Mouse (Mus musculus): ENCODE measurements around the gene Ap1b1. TPM values are rescaled to one million over a fixed set of nuclear protein-coding genes. Genes with fewer than 3 reads are reported as not detected.
A peak's percentile ranks its signal among the peaks of the same experiment; 100 is the strongest.

Gene Ap1b1
- polyA plus RNA-seq, 1 experiment from 2014 or later = 77.1 TPM

DNA sequence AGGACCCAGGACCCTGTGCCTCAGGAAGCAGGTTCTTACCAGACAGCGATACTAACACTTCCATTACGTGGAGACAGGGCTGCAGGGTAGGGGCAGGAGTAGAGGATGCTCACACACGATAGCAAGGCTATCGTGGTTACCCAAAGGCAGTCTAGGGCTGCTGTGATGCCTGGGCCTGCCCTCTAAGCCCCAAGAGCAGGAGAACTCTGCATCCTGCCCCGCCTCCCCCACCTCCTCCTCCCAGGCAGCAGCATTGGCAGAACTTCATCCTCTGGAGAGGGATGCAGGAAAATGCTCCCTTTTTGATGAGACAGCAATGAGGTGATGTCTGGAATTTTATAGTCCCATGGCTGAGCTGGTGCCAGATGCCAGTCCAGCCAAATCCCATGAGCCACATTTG lies 19.7 kb upstream of the Ap1b1 start:
- DNase-seq (peak; percentile 48), ATAC-seq (ENCODE audit: low read depth) (peak; percentile 92)
- Histone ChIP-seq H3K4me2 (peak overlapping the region; percentile 48), H3K9me3 (replicated peaks) (no peaks in the 10 kb centered on the region), H3K27me3 (no peaks in the 10 kb centered on the region), H3K36me3 (no peaks in the 10 kb centered on the region), H3K4me3 (replicated peaks) (no peak overlapping the region), H3K9ac (no peak overlapping the region; the same call in 1 of the 2 replicates), H3K4me1 (replicated peaks) (peaks cover 44% of the 10 kb centered on the region), H3K27ac (peak overlapping the region; percentile 77)
- 8% methylated on average over 5 of the region's 5 CpGs for WGBS (ENCODE audit: insufficient replicate concordance)

DNA sequence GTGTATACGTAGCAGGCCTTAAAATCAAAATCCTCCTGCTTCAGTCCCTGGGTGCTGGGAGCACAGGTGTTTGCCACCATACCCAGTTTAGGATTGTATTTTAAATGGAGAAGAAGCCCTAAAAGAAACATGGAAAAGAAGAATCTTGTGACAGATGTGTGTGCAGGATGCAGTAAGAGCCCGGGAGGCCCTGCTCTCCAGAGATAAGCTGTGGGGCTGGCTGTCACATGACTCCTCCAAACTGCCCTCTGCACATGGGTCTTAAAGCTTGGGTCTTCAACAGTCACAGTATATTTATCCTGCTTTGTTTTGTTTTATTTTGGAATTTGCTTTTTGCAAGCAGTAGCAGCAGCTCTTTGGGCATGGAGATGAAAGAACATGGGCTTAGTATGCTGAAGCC lies 19.1 kb upstream of the Ap1b1 start:
- no peaks in the 10 kb centered on the region for H3K27me3 ChIP-seq
- peak overlapping the region; percentile 77 for H3K27ac ChIP-seq
- H3K9ac ChIP-seq = peak overlapping the region; percentile 31
- ATAC-seq (ENCODE audit: low read depth) (peak; percentile 76), DNase-seq (peak; percentile 64)
- peak overlapping the region; percentile 48 for H3K4me2 ChIP-seq
- H3K36me3 ChIP-seq = no peaks in the 10 kb centered on the region
- H3K4me3 ChIP-seq (replicated peaks) = no peak overlapping the region
- 20% methylated on average over 2 of the region's 2 CpGs for WGBS (ENCODE audit: insufficient replicate concordance)
- H3K9me3 ChIP-seq (replicated peaks) = no peaks in the 10 kb centered on the region
- peaks cover 44% of the 10 kb centered on the region for H3K4me1 ChIP-seq (replicated peaks)

DNA sequence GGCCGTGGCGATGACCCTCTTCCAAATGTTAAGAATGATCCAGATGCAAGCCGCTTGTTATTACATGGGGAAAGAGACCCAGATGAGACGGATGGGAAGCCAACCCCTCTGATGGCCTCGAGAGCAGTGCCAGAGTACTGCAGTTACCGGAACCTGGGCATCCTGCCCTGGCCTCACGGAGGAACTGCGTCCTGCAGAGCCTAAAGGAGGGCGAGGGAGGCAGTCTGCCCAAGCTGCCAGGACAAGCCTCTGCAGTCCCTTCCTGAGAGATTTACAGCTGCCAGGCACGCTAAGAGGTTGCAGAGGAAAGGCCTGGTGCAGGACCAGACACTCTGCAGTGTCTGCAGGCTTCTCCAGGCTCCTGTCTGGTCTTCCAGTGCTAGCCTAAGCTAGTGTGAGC lies 18.2 kb upstream of the Ap1b1 start:
- DNase-seq = no peak
- Histone ChIP-seq H3K9ac (no peak overlapping the region), H3K4me2 (no peak overlapping the region), H3K27ac (no peak overlapping the region; the same call in 1 of the 2 replicates), H3K4me3 (replicated peaks) (no peak overlapping the region), H3K4me1 (replicated peaks) (peaks cover 45% of the 10 kb centered on the region), H3K9me3 (replicated peaks) (no peaks in the 10 kb centered on the region), H3K36me3 (no peaks in the 10 kb centered on the region), H3K27me3 (no peaks in the 10 kb centered on the region)
- no peak for ATAC-seq (ENCODE audit: low read depth)
- 57% methylated on average over 10 of the region's 10 CpGs for WGBS (ENCODE audit: insufficient replicate concordance)

DNA sequence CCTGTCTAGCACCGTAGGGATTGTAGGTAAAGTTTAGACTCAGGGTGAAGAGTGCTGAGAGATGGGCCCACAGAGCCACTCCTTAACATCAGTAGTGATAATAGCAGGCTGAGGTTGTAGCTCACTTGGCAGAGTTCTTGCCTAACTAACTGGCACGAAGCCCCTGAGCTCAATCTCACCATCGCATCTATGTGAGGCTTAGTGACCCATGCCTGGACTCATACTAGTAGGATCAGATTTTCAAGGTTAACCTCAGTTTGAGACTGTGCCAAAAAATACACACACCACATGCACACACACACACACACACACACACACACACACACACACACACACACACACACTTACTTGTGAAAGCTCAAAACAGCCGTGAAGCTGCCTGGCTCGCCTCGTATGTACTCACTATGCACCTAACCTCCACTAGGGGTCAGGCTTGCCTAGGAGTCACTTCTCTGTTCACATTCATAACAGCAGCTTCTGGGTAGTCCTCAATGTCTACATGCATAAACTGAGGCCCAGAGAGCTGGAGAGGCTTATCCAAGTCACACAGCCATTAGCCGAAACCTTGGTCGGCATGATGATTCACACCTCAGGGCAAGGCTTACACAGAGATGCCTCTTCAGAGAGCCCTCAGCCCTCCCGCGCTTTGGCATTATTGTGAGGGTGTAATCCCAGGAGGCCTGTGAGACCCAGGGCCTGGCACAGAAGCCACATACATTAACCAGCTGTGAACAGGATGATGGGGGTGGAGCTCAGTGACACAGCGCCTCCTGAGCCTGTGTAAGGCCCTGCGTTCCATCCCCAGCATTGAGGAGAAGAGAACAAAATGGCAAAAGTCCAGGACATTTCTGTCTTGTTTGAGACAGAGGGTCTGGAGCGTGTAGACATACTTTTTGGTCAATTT lies 13.4 kb upstream of the Ap1b1 start:
- H3K9ac ChIP-seq = no peak overlapping the region
- H3K27me3 ChIP-seq = no peaks in the 10 kb centered on the region
- H3K4me1 ChIP-seq (replicated peaks) = peaks cover 41% of the 10 kb centered on the region
- ATAC-seq (ENCODE audit: low read depth) (peak; percentile 70), DNase-seq (peak; percentile 23)
- no peak overlapping the region for H3K4me3 ChIP-seq (replicated peaks)
- peak overlapping the region; percentile 68 for H3K27ac ChIP-seq
- 50% methylated on average over 13 of the region's 13 CpGs for WGBS (ENCODE audit: insufficient replicate concordance)
- no peak overlapping the region for H3K4me2 ChIP-seq
- no peaks in the 10 kb centered on the region for H3K9me3 ChIP-seq (replicated peaks)
- H3K36me3 ChIP-seq = no peaks in the 10 kb centered on the region

DNA sequence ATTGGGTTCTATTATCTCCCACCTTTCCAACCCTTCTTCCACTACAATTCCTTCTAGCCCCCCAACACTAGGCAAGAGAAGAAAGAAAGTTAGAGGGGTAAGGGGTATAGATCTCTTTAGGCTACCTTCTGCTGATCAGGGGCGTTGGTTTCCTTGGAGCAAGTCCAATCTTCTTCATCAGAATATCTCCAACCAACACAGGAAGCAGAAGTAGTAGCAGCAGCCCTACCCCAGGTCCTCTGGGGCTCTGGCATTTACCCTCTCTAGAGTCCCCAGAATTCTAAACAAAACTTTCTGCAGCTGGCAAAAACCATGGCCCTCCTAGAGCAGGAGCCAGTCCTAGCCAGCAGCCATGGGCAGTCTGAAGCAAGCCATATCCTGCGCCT lies 12.8 kb upstream of the Ap1b1 start:
- DNase-seq (no peak), ATAC-seq (ENCODE audit: low read depth) (no peak)
- WGBS (ENCODE audit: insufficient replicate concordance) = 49% methylated on average over 2 of the region's 2 CpGs
- Histone ChIP-seq H3K36me3 (no peaks in the 10 kb centered on the region), H3K27ac (peak overlapping the region; percentile 68), H3K9me3 (replicated peaks) (no peaks in the 10 kb centered on the region), H3K4me1 (replicated peaks) (peaks cover 36% of the 10 kb centered on the region), H3K4me3 (replicated peaks) (no peak overlapping the region), H3K4me2 (no peak overlapping the region), H3K27me3 (no peaks in the 10 kb centered on the region), H3K9ac (no peak overlapping the region)

DNA sequence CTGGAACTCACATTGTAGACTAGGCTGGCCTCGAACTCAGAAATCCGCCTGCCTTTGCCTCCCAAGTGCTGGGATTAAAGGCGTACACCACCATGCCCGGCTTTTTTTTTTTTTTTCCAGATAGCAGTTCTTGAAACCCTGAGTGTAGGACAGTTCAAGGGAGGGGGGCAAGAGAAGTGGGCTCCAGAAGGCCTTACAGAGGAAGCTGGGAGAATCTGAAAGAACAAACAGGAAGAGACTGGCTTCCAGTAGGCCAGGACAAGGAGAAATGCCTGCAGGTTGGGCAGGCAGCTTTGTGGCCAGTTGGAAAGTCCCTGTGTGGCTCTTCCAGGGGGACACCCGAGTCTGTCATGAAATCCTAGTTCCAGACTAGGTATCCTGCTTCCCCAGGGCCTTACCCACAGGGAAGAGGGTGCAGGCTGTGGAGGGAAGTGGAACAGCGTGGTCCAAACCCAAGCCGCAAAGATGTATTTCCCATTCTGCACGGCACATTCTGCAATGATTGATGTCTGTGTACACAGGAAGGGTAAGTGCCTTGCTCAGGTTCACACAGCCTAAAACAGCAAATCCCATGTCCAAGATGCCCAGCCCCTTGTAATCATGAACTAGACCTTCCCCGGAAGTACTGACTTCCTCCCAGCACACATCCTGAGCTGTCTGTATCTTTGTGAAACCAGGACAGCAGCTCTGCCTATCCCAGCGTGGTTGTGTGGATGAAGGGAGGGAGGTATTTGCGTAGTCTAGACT lies 12.1 kb upstream of the Ap1b1 start:
- no peak overlapping the region for H3K4me3 ChIP-seq (replicated peaks)

DNA sequence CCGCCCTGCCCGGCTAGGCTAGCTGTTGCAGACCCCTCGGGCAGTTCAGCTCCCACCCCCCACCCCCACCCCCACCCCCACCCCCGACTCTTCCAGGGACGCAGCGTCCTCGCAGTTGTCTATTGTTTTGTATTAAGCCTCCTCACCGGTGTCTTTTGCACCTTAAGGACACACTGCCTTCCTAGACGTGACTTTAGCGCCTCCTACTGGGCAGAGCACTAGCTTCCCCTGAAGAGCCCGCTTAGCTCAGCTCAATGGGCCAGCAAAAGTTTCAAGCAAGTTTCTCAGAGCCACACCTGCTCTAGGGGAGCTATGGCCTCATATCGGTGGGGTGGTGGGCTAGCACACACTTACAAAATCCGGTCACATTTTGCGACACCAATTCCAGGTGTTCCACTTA lies 11.0 kb upstream of the Ap1b1 start:
- 0 out of 2 replicates have a peak, but pooled peaks have one; percentile 41 for ATAC-seq (ENCODE audit: low read depth)
- Histone ChIP-seq H3K27ac (0 out of 2 replicates have a peak overlapping the region, but pooled peaks have one; percentile 5), H3K4me2 (0 out of 2 replicates have a peak overlapping the region, but pooled peaks have one; percentile 19), H3K36me3 (no peaks in the 10 kb centered on the region), H3K4me3 (replicated peaks) (no peak overlapping the region), H3K9ac (no peak overlapping the region), H3K9me3 (replicated peaks) (no peaks in the 10 kb centered on the region), H3K4me1 (replicated peaks) (peaks cover 26% of the 10 kb centered on the region), H3K27me3 (no peaks in the 10 kb centered on the region)
- 3% methylated on average over 14 of the region's 14 CpGs for WGBS (ENCODE audit: insufficient replicate concordance)
- peak; percentile 64 for DNase-seq

More for the DNA sequence above, 12.1 kb upstream of the Ap1b1 start:
- Histone ChIP-seq H3K27me3 (no peaks in the 10 kb centered on the region), H3K9me3 (replicated peaks) (no peaks in the 10 kb centered on the region), H3K4me2 (no peak overlapping the region), H3K27ac (peak overlapping the region; percentile 68; the same call in 1 of the 2 replicates), H3K9ac (no peak overlapping the region), H3K36me3 (no peaks in the 10 kb centered on the region), H3K4me1 (replicated peaks) (peaks cover 33% of the 10 kb centered on the region)
- 41% methylated on average over 11 of the region's 11 CpGs for WGBS (ENCODE audit: insufficient replicate concordance)
- no peak for DNase-seq
- ATAC-seq (ENCODE audit: low read depth) = peak; percentile 37; the same call in 1 of the 2 replicates

DNA sequence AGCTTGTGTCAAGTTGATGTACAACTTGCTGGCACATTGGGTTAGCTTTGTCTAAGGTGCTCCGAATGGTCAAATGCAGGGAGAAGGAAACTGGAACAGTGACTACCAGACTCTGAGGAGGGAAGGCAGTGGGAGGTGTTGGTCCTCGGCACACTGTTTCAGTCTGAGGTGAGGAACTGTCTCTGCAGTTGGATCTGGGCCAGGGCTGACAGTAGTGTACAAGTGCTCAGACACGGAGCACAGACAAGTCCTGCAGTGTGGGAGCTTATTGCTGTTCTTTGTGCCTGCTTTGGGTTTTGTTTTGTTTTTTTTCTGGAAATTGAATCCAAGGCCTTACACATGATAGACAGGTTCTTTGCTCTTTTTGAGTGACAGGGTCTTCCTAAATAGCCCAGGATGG lies 3.6 kb upstream of the Ap1b1 start:
- Histone ChIP-seq H3K27me3 (no peaks in the 10 kb centered on the region), H3K27ac (no peak overlapping the region), H3K4me1 (replicated peaks) (peaks cover 44% of the 10 kb centered on the region), H3K9me3 (replicated peaks) (no peaks in the 10 kb centered on the region), H3K4me3 (replicated peaks) (no peak overlapping the region), H3K4me2 (no peak overlapping the region), H3K9ac (no peak overlapping the region), H3K36me3 (no peaks in the 10 kb centered on the region)
- DNase-seq (no peak), ATAC-seq (ENCODE audit: low read depth) (no peak)
- WGBS (ENCODE audit: insufficient replicate concordance) = 75% methylated on average over 3 of the region's 3 CpGs

DNA sequence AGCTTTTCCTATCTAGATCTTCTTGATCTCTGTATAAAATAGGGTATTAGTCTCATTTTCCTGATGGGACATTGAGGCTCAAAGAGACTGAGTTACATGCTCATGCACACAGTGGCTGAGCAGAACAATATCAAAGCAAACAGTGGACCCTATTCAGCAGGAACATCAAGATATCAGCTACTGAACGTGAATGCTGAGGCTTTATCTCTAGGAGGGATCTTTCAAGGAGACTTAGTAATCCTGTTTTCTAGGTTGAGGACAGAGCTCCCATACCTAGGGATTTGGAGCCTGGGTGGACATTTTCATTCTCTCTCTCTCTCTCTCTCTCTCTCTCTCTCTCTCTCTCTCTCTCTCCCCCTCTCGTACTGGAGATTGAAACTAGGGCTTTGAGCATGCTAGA lies 3.1 kb upstream of the Ap1b1 start:
- H3K4me1 ChIP-seq (replicated peaks) = peaks cover 49% of the 10 kb centered on the region
- H3K36me3 ChIP-seq = peaks cover 4% of the 10 kb centered on the region
- 44% methylated on average over 2 of the region's 2 CpGs for WGBS (ENCODE audit: insufficient replicate concordance)
- H3K27me3 ChIP-seq = no peaks in the 10 kb centered on the region
- H3K9me3 ChIP-seq (replicated peaks) = no peaks in the 10 kb centered on the region
- DNase-seq (no peak), ATAC-seq (ENCODE audit: low read depth) (no peak)
- H3K27ac ChIP-seq = no peak overlapping the region
- H3K4me2 ChIP-seq = no peak overlapping the region
- H3K9ac ChIP-seq = no peak overlapping the region
- no peak overlapping the region for H3K4me3 ChIP-seq (replicated peaks)

DNA sequence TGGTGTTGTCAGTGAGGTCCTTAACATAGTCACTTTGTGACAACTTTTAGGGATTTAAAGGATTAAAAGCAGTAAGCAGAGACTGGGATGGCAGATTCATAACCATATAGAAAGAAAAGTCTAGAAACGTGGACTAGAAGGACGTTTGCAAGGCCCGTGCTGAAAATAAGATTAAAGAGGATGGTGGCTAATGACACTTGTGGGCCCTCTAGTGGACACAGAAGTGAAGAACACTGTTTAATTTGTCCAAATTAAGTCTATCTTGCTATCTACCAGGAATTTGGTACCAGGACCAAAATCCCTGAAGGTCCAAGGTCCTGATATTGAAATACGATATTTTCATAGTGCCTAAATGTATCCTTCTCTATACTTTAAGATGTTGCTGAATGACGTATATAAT lies 2.4 kb upstream of the Ap1b1 start:
- DNase-seq (no peak), ATAC-seq (ENCODE audit: low read depth) (no peak)
- Histone ChIP-seq H3K4me3 (replicated peaks) (peak overlapping the region; percentile 13; the same call in 1 of the 2 replicates), H3K4me2 (peak overlapping the region; percentile 46), H3K27ac (peak overlapping the region; percentile 77), H3K4me1 (replicated peaks) (peaks cover 56% of the 10 kb centered on the region), H3K9me3 (replicated peaks) (no peaks in the 10 kb centered on the region), H3K9ac (peak overlapping the region; percentile 47; the same call in 1 of the 2 replicates), H3K27me3 (no peaks in the 10 kb centered on the region), H3K36me3 (peaks cover 11% of the 10 kb centered on the region)
- 4% methylated on average over 5 of the region's 5 CpGs for WGBS (ENCODE audit: insufficient replicate concordance)

DNA sequence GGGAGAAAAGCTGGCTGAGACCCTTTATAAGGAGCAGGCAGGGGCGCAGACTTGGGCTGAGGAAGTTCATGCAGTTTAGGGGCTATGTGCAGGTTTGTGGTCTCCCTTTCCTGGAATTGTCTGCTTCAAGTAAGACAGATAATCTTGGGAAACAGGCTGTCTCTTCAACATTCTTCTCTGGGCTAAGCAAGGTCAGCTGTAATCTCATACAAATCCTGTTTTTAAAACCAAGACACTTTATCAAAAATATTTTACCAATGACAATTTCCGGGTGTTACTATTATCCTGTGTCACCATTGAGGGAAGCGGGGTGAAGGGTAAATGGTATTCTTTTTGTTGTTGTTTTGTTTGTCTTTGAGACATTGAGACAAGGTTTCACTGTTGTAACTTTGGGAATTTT lies 1.8 kb upstream of the Ap1b1 start:
- Histone ChIP-seq H3K9ac (peak overlapping the region; percentile 47; the same call in 1 of the 2 replicates), H3K27ac (peak overlapping the region; percentile 77), H3K4me2 (peak overlapping the region; percentile 14; the same call in 1 of the 2 replicates), H3K27me3 (no peaks in the 10 kb centered on the region), H3K36me3 (peaks cover 16% of the 10 kb centered on the region), H3K4me1 (replicated peaks) (peaks cover 61% of the 10 kb centered on the region), H3K4me3 (replicated peaks) (no peak overlapping the region), H3K9me3 (replicated peaks) (no peaks in the 10 kb centered on the region)
- ATAC-seq (ENCODE audit: low read depth) (no peak), DNase-seq (no peak)
- 31% methylated on average over 3 of the region's 3 CpGs for WGBS (ENCODE audit: insufficient replicate concordance)

Measured in liver, embryonic 13.5 days (tissue).